Comparison of ENCODE assay signal across 19 mouse cellular contexts in the genomic region with DNA sequence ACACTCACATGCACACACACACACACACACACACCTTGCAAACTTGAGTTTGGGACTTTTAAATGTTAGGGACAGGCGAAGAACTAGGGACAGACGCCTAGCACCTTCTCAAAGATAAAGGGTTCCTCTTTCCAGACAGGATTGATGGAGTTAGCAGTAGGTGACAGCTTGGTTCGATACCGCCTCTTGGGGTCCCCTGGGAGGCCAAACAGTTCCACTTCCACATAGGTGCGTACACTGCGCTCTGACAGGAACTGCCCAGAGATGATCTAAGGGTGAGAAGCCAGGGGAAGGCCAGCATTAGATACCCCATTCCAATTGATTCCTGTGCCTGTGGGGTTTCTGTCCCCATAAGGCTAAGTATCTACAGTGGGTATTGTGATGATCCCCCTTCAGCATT. TPM values are rescaled to one million over a fixed set of nuclear protein-coding genes. Genes with fewer than 3 reads are reported as not detected.
A peak's percentile ranks its signal among the peaks of the same experiment; 100 is the strongest.
DNase-seq lines count a peak whose midpoint lies in the region; ATAC-seq and TF ChIP-seq lines count a peak whose summit lies in the region.
"Had no signal": no experiment of that assay in that cellular context is flagged by ENCODE, and none has a peak within 500 bp of the region (broad histone marks: within the 10 kb centered on the region; RNA-seq: fewer than 3 reads in every experiment).

No protein-coding gene starts in this region.

- no peak for DNase-seq in layer of hippocampus, adult 2 months (ENCODE audit: low spot score in 2 of 2)
- no peak for DNase-seq in layer of hippocampus, adult 9-11 months
- peak; percentile 62 to 67 for DNase-seq in spleen, postnatal 36 days (ENCODE audit: low spot score in 2 of 2)
- no peak for DNase-seq in spleen, postnatal 4 days (ENCODE audit: low spot score in 2 of 2)
- no peak for DNase-seq in adipocyte (ENCODE audit: low spot score)
- DNase-seq: adrenal gland, postnatal 36 days; cerebellum, adult 11 months; cerebellum, adult 8-10 months; cerebellum, postnatal 25 days; gastrocnemius, adult 2 months; gastrocnemius, postnatal 25 days had no signal

- no peak for TF ChIP-seq CTCF in layer of hippocampus, adult 2 months (conservative IDR thresholded peaks at IDR 0.05)

- H3K4me3 ChIP-seq in layer of hippocampus, adult 2 months: no peak overlapping the region
- H3K4me3 ChIP-seq: embryonic facial prominence, embryonic 13.5 days; forebrain, embryonic 13.5 days; gastrocnemius, adult 2 months; heart, embryonic 12.5 days; hindbrain, embryonic 10.5 days had no signal

- peak overlapping the region; percentile 84; the same call in 1 of the 2 replicates for H3K27ac ChIP-seq in layer of hippocampus, adult 2 months
- H3K27ac ChIP-seq: embryonic facial prominence, embryonic 13.5 days; forebrain, embryonic 13.5 days; gastrocnemius, adult 2 months; hindbrain, embryonic 10.5 days; hindbrain, embryonic 14.5 days had no signal

- ATAC-seq in neutrophil, adult 5-6 weeks (ENCODE audit: extremely low read depth, insufficient number of reproducible peaks, low FRiP score, poor library complexity, severe bottlenecking): peak; percentile 46; the same call in 1 of the 2 replicates
- no peak for ATAC-seq in megakaryocyte progenitor cell, adult 5-6 weeks (replicated peaks; ENCODE audit: poor library complexity)
- ATAC-seq: CD4-positive, CD25-positive, alpha-beta regulatory T cell, adult 4 months had no signal

RNA-seq across cellular contexts. Expression of gene Ankrd63, which starts 9.9 kb away (rescaled TPM):
- total RNA-seq in layer of hippocampus, adult 2 months (2021): 10 to 100 TPM; 14.8 to 15.5 TPM
- total RNA-seq in neutrophil, adult 5-6 weeks (2017): 0.74 and 1.2 TPM in 2 replicates
- 0.61 and 0.89 TPM in 2 replicates for total RNA-seq in megakaryocyte progenitor cell, adult 5-6 weeks (2015)
- 0.33 and 0.84 TPM in 2 replicates for total RNA-seq in megakaryocyte progenitor cell, adult 5-6 weeks (2017)
- total RNA-seq: gastrocnemius, postnatal 25 days had no signal

RNA-seq across cellular contexts. Expression of gene Plcb2, which starts 14.6 kb away (rescaled TPM):
- 1 to 10 TPM; 2.3 to 2.6 TPM for total RNA-seq in layer of hippocampus, adult 2 months (2021)
- total RNA-seq in neutrophil, adult 5-6 weeks (2017): 87.3 and 90.5 TPM in 2 replicates
- total RNA-seq in megakaryocyte progenitor cell, adult 5-6 weeks (2015): 71.2 and 80.9 TPM in 2 replicates
- 61.1 and 70.4 TPM in 2 replicates for total RNA-seq in megakaryocyte progenitor cell, adult 5-6 weeks (2017)

RNA-seq across cellular contexts. Expression of gene Inafm2, which starts 31.9 kb away (rescaled TPM):
- total RNA-seq in layer of hippocampus, adult 2 months (2021): 10 to 100 TPM; 62.1 to 66.7 TPM
- total RNA-seq in neutrophil, adult 5-6 weeks (2017): 19.8 and 20.9 TPM in 2 replicates
- 27.9 and 29.6 TPM in 2 replicates for total RNA-seq in megakaryocyte progenitor cell, adult 5-6 weeks (2015)
- total RNA-seq in megakaryocyte progenitor cell, adult 5-6 weeks (2017): 17.9 and 20.3 TPM in 2 replicates

RNA-seq across cellular contexts. Expression of gene Ccdc9b, which starts 48.8 kb away (rescaled TPM):
- total RNA-seq in layer of hippocampus, adult 2 months (2021): 1 to 10 TPM; 7.6 to 9.6 TPM
- total RNA-seq in neutrophil, adult 5-6 weeks (2017): not detected in 2 replicates
- total RNA-seq in megakaryocyte progenitor cell, adult 5-6 weeks (2015): 0.07 and 0.25 TPM in 2 replicates
- total RNA-seq in megakaryocyte progenitor cell, adult 5-6 weeks (2017): 0.42 and 0.47 TPM in 2 replicates

RNA-seq across cellular contexts. Expression of gene Pak6, which starts 50.5 kb away (rescaled TPM):
- total RNA-seq in layer of hippocampus, adult 2 months (2021): 10 to 100 TPM; 57.5 to 65.7 TPM
- 0.23 and 0.25 TPM in 2 replicates for total RNA-seq in neutrophil, adult 5-6 weeks (2017)
- 0.07 and 0.17 TPM in 2 replicates for total RNA-seq in megakaryocyte progenitor cell, adult 5-6 weeks (2015)
- total RNA-seq in megakaryocyte progenitor cell, adult 5-6 weeks (2017): 0.21 and 0.61 TPM in 2 replicates
- total RNA-seq: gastrocnemius, adult 2 months had no signal

Comparison
In these comparisons a context has a peak if more than half of its experiments do, and no peak if none do; other contexts are left out.
1. DNase-seq: peak in spleen, postnatal 36 days (2 of 2); none in layer of hippocampus, adult 2 months (0 of 2), layer of hippocampus, adult 9-11 months (single experiment), spleen, postnatal 4 days (0 of 2) and adipocyte (single experiment).
2. RNA of gene Plcb2, which starts 14.6 kb away (total RNA-seq): 87.3 to 90.5 TPM in neutrophil, adult 5-6 weeks and 61.1 to 80.9 TPM in megakaryocyte progenitor cell, adult 5-6 weeks; 2.3 to 2.6 TPM in layer of hippocampus, adult 2 months; every median in the first group is over 10 times any median in the second.